Comparison of ENCODE assay signal across 24 mouse cellular contexts in the genomic region with DNA sequence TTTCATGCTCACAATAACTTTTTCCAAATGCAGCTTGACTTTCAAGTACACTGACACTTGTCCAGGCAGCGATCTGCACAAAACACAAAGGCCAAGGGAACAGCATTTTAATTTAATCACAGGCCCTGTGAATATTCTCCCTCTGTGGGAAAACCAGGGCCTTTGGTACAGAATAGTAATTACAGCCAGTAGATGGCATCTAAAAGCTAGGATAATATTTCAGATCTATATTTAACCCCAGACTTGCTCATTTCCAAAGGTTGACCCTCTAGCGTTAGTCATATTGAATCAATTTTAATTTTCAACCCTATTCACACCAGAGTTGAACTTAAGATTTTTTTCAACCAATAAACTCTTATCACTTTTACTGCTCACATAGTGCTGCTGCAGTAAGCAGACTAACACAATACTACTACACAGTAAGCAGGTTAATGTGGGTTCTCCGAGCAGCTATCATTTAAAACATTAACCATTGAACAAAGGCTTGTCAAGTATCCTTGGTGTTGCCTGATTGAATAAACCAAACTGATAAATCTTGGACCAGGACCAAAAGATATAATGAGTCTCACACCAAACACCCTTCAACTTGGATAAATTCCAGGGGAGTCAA. TPM values are rescaled to one million over a fixed set of nuclear protein-coding genes. Genes with fewer than 3 reads are reported as not detected.
DNase-seq lines count a peak whose midpoint lies in the region; ATAC-seq and TF ChIP-seq lines count a peak whose summit lies in the region.
"Had no signal": no experiment of that assay in that cellular context is flagged by ENCODE, and none has a peak within 500 bp of the region (broad histone marks: within the 10 kb centered on the region; RNA-seq: fewer than 3 reads in every experiment).

No protein-coding gene starts in this region.

- H3K36me3 ChIP-seq in forebrain, postnatal 0 days (ENCODE audit: insufficient read depth): no peaks in the 10 kb centered on the region
- no peaks in the 10 kb centered on the region for H3K36me3 ChIP-seq in forebrain, embryonic 12.5 days (replicated peaks)
- H3K36me3 ChIP-seq: heart, embryonic 15.5 days; hindbrain, embryonic 12.5 days; liver, embryonic 12.5 days; neural tube, embryonic 12.5 days had no signal

- 65% methylated on average over 3 of the region's 3 CpGs for WGBS in forebrain, postnatal 0 days
- 82% methylated on average over 3 of the region's 3 CpGs for WGBS in forebrain, embryonic 12.5 days
- WGBS in large intestine, adult 2 months: 36% methylated on average over 3 of the region's 3 CpGs

- TF ChIP-seq POLR2A in brain, embryonic 14.5 days (IDR thresholded peaks at IDR 0.05; ENCODE audit: borderline replicate concordance, extremely low read depth, insufficient read depth, insufficient read length, poor library complexity, severe bottlenecking): no peak

- no peaks in the 10 kb centered on the region for H3K9me3 ChIP-seq in forebrain, postnatal 0 days (ENCODE audit: low read length)
- no peaks in the 10 kb centered on the region for H3K9me3 ChIP-seq in forebrain, embryonic 12.5 days
- H3K9me3 ChIP-seq: heart, embryonic 15.5 days; hindbrain, embryonic 12.5 days; liver, embryonic 12.5 days; neural tube, embryonic 12.5 days had no signal

- no peaks in the 10 kb centered on the region for H3K4me1 ChIP-seq in forebrain, postnatal 0 days (ENCODE audit: insufficient read depth)
- H3K4me1 ChIP-seq in forebrain, embryonic 12.5 days: peaks cover 5% of the 10 kb centered on the region
- H3K4me1 ChIP-seq: heart, embryonic 15.5 days; liver, embryonic 12.5 days; neural tube, embryonic 12.5 days had no signal

- TF ChIP-seq CTCF in forebrain, postnatal 0 days (IDR thresholded peaks at IDR 0.05; ENCODE audit: low read depth): peak; percentile 41; the same call in 1 of the 2 replicates
- peak; percentile 69 for TF ChIP-seq CTCF in layer of hippocampus, adult 2 months (conservative IDR thresholded peaks at IDR 0.05)
- no peak for TF ChIP-seq CTCF in brain, embryonic 14.5 days (IDR thresholded peaks at IDR 0.05; ENCODE audit: borderline replicate concordance, extremely low read depth, insufficient read depth, insufficient read length)

- H3K9ac ChIP-seq in forebrain, postnatal 0 days: no peak overlapping the region
- no peak overlapping the region for H3K9ac ChIP-seq in forebrain, embryonic 12.5 days
- H3K9ac ChIP-seq: heart, embryonic 15.5 days; hindbrain, embryonic 12.5 days; liver, embryonic 12.5 days; liver, postnatal 0 days; neural tube, embryonic 12.5 days had no signal

- no peak overlapping the region for H3K4me3 ChIP-seq in forebrain, postnatal 0 days (ENCODE audit: low read depth, low read length)
- no peak overlapping the region for H3K4me3 ChIP-seq in forebrain, embryonic 12.5 days (replicated peaks)
- H3K4me3 ChIP-seq in layer of hippocampus, adult 2 months: no peak overlapping the region
- H3K4me3 ChIP-seq: heart, embryonic 15.5 days; hindbrain, embryonic 12.5 days; liver, embryonic 12.5 days; neural tube, embryonic 12.5 days had no signal

- no peak for ATAC-seq in forebrain, postnatal 0 days
- no peak for ATAC-seq in forebrain, embryonic 12.5 days (ENCODE audit: low FRiP score)
- ATAC-seq: activated CD4-positive, CD25-positive, alpha-beta regulatory T cell, adult 4 months; forebrain, embryonic 14.5 days; liver, embryonic 12.5 days; liver, postnatal 0 days had no signal

- no peak overlapping the region for H3K4me2 ChIP-seq in forebrain, postnatal 0 days (ENCODE audit: low read depth)
- no peak overlapping the region for H3K4me2 ChIP-seq in forebrain, embryonic 12.5 days
- H3K4me2 ChIP-seq: heart, embryonic 15.5 days; hindbrain, embryonic 12.5 days; liver, embryonic 12.5 days; neural tube, embryonic 12.5 days had no signal

- peak; percentile 29 for DNase-seq in forebrain, postnatal 0 days
- DNase-seq in layer of hippocampus, adult 2 months (ENCODE audit: low spot score in 2 of 2): no peak
- no peak for DNase-seq in layer of hippocampus, postnatal 10 days (ENCODE audit: low spot score in 2 of 2)
- peak; percentile 5 for DNase-seq in brain, embryonic 14.5 days (ENCODE audit: low read depth)
- peak; percentile 2 for DNase-seq in large intestine, adult 2 months (ENCODE audit: low read depth, low spot score)
- no peak for DNase-seq in urinary bladder, adult 18-20 months (ENCODE audit: low spot score in 2 of 2)
- DNase-seq: adrenal gland, adult 2 months; adrenal gland, postnatal 36 days; cerebellum, adult 8-10 months; cerebellum, postnatal 25 days; kidney, adult 2 months; left cerebral cortex, postnatal 4 days; liver, postnatal 0 days; lung, postnatal 14 days; midbrain, embryonic 14.5 days had no signal

- H3K27me3 ChIP-seq in forebrain, postnatal 0 days (ENCODE audit: insufficient read depth, low read length): no peaks in the 10 kb centered on the region
- no peaks in the 10 kb centered on the region for H3K27me3 ChIP-seq in forebrain, embryonic 12.5 days
- H3K27me3 ChIP-seq: CH12.LX; heart, embryonic 15.5 days; hindbrain, embryonic 12.5 days; liver, embryonic 12.5 days; neural tube, embryonic 12.5 days had no signal

- no peak overlapping the region for H3K27ac ChIP-seq in forebrain, postnatal 0 days (ENCODE audit: low read depth, low read length)
- no peak overlapping the region for H3K27ac ChIP-seq in forebrain, embryonic 12.5 days
- no peak overlapping the region for H3K27ac ChIP-seq in layer of hippocampus, adult 2 months
- H3K27ac ChIP-seq: heart, embryonic 15.5 days; hindbrain, embryonic 12.5 days; liver, embryonic 12.5 days; neural tube, embryonic 12.5 days had no signal

RNA-seq across cellular contexts. Expression of a gene that starts 57.2 kb away (rescaled TPM):
- total RNA-seq in forebrain, postnatal 0 days (2014; rRNA removed): 9.6 and 12.9 TPM in 2 replicates
- polyA plus RNA-seq in forebrain, postnatal 0 days (2015; fragmentation: Nextera tagmentation; extraction: Ambion mirVana): 1.7 and 2.0 TPM in 2 replicates
- 3.3 and 3.6 TPM in 2 replicates for polyA plus RNA-seq in forebrain, embryonic 12.5 days (2016; fragmentation: Nextera tagmentation; extraction: Ambion mirVana)
- total RNA-seq in layer of hippocampus, adult 2 months (2021): 1 to 10 TPM; 6.8 to 7.9 TPM
- total RNA-seq in layer of hippocampus, postnatal 10 days (2021): 1 to 10 TPM; 6.0 to 7.0 TPM
- 3.2 and 4.6 TPM in 2 replicates for polyA plus RNA-seq in brain, embryonic 14.5 days (2012; rRNA removed)
- 0.19 and 0.36 TPM in 2 replicates for polyA plus RNA-seq in large intestine, adult 2 months (2012; rRNA removed)
- total RNA-seq: CH12.LX; heart, postnatal 25 days had no signal
- polyA plus RNA-seq: activated CD4-positive, CD25-positive, alpha-beta regulatory T cell, adult 4 months; liver, postnatal 0 days had no signal

Comparison
In these comparisons a context has a peak if more than half of its experiments do, and no peak if none do; other contexts are left out.
1. DNase-seq: peak in forebrain, postnatal 0 days (single experiment), brain, embryonic 14.5 days (single experiment) and large intestine, adult 2 months (single experiment); none in layer of hippocampus, adult 2 months (0 of 2), layer of hippocampus, postnatal 10 days (0 of 2) and urinary bladder, adult 18-20 months (0 of 2).